In genomic region chr4:12178992-12179391, GRCm38 (mm10) we compare ENCODE assay signal across 10 mouse cellular contexts. TPM values are rescaled to one million over a fixed set of nuclear protein-coding genes. Genes with fewer than 3 reads are reported as not detected.
A peak's percentile ranks its signal among the peaks of the same experiment; 100 is the strongest.
DNase-seq lines count a peak whose midpoint lies in the region; ATAC-seq and TF ChIP-seq lines count a peak whose summit lies in the region.
"Had no signal": no experiment of that assay in that cellular context is flagged by ENCODE, and none has a peak within 500 bp of the region (broad histone marks: within the 10 kb centered on the region; RNA-seq: fewer than 3 reads in every experiment).

No protein-coding gene starts in this region.

- no peaks in the 10 kb centered on the region for H3K4me1 ChIP-seq in intestine, postnatal 0 days (replicated peaks; ENCODE audit: control insufficient read depth, insufficient read depth, low read length)
- H3K4me1 ChIP-seq: limb, embryonic 12.5 days had no signal

- H3K4me3 ChIP-seq in intestine, postnatal 0 days (ENCODE audit: low read depth, low read length) = no peak overlapping the region
- H3K4me3 ChIP-seq: limb, embryonic 12.5 days had no signal

- no peak for ATAC-seq in intestine, postnatal 0 days
- ATAC-seq in megakaryocyte-erythroid progenitor cell, adult 5-6 weeks (replicated peaks; ENCODE audit: low FRiP score, low TSS enrichment, poor library complexity, severe bottlenecking) = no peak

- no peak overlapping the region for H3K4me2 ChIP-seq in intestine, postnatal 0 days (replicated peaks; ENCODE audit: low read depth)
- H3K4me2 ChIP-seq: limb, embryonic 12.5 days had no signal

- H3K9ac ChIP-seq in intestine, postnatal 0 days (ENCODE audit: low read depth, low read length) = no peak overlapping the region
- H3K9ac ChIP-seq: limb, embryonic 12.5 days had no signal

- TF ChIP-seq POLR2A in brain, embryonic 14.5 days (IDR thresholded peaks at IDR 0.05; ENCODE audit: borderline replicate concordance, extremely low read depth, insufficient read depth, insufficient read length, poor library complexity, severe bottlenecking) = no peak

- peak; percentile 18 to 32 for DNase-seq in cerebellum, postnatal 25 days
- DNase-seq in cerebellum, adult 9-10 months = no peak
- DNase-seq in brain, embryonic 14.5 days (ENCODE audit: low read depth) = peak; percentile 39
- peak; percentile 75 for DNase-seq in layer of hippocampus, adult 11-12 months (ENCODE audit: low spot score)
- peak; percentile 33 to 69 for DNase-seq in left cerebral cortex, postnatal 25 days (ENCODE audit: low spot score in 2 of 2)
- no peak for DNase-seq in thymus, postnatal 36 days
- DNase-seq: kidney, adult 11 months had no signal

- H3K9me3 ChIP-seq in intestine, postnatal 0 days (ENCODE audit: control insufficient read depth) = no peaks in the 10 kb centered on the region
- H3K9me3 ChIP-seq: limb, embryonic 12.5 days had no signal

- WGBS in intestine, postnatal 0 days = 91% methylated on average over 10 of the region's 10 CpGs

- intact Hi-C loops in left cerebral cortex, postnatal 25 days (cut with DNase I) = no loop called here

- H3K36me3 ChIP-seq in intestine, postnatal 0 days (ENCODE audit: control insufficient read depth, insufficient read depth) = no peaks in the 10 kb centered on the region
- H3K36me3 ChIP-seq: limb, embryonic 12.5 days had no signal

- H3K27me3 ChIP-seq in intestine, postnatal 0 days (replicated peaks; ENCODE audit: control insufficient read depth, insufficient read depth, low read length) = no peaks in the 10 kb centered on the region
- H3K27me3 ChIP-seq: limb, embryonic 12.5 days had no signal

- no peak overlapping the region for H3K27ac ChIP-seq in intestine, postnatal 0 days (ENCODE audit: low read depth, low read length)
- H3K27ac ChIP-seq: limb, embryonic 12.5 days had no signal

- TF ChIP-seq CTCF in brain, embryonic 14.5 days (IDR thresholded peaks at IDR 0.05; ENCODE audit: borderline replicate concordance, extremely low read depth, insufficient read depth, insufficient read length) = no peak
- no peak for TF ChIP-seq CTCF in intestine, postnatal 0 days (IDR thresholded peaks at IDR 0.05; ENCODE audit: low read depth)

RNA-seq across cellular contexts. Expression of gene Fam92a, which starts 7.2 kb away (rescaled TPM):
- 49.5 and 52.3 TPM in 2 replicates for polyA plus RNA-seq in brain, embryonic 14.5 days (2012; rRNA removed)
- total RNA-seq in left cerebral cortex, postnatal 25 days (2021) = 10 to 100 TPM; 72.5 to 79.7 TPM
- 33.9 and 34.6 TPM in 2 replicates for polyA plus RNA-seq in intestine, postnatal 0 days (2015; fragmentation: Nextera tagmentation; extraction: Ambion mirVana)
- total RNA-seq in megakaryocyte-erythroid progenitor cell, adult 5-6 weeks (2014; fragmentation: Nextera tagmentation) = 26.4 and 33.0 TPM in 2 replicates
- 45.0 and 50.4 TPM in 2 replicates for total RNA-seq in megakaryocyte-erythroid progenitor cell, adult 5-6 weeks (2017)

RNA-seq across cellular contexts. Expression of gene Rbm12b1, which starts 38.9 kb away (rescaled TPM):
- 18.1 and 19.6 TPM in 2 replicates for polyA plus RNA-seq in brain, embryonic 14.5 days (2012; rRNA removed)
- total RNA-seq in left cerebral cortex, postnatal 25 days (2021) = 10 to 100 TPM; 17.2 to 20.9 TPM
- polyA plus RNA-seq in intestine, postnatal 0 days (2015; fragmentation: Nextera tagmentation; extraction: Ambion mirVana) = 1.2 and 1.3 TPM in 2 replicates
- 9.8 and 11.9 TPM in 2 replicates for total RNA-seq in megakaryocyte-erythroid progenitor cell, adult 5-6 weeks (2014; fragmentation: Nextera tagmentation)
- total RNA-seq in megakaryocyte-erythroid progenitor cell, adult 5-6 weeks (2017) = 13.2 TPM in 2 replicates

Comparison
In these comparisons a context has a peak if more than half of its experiments do, and no peak if none do; other contexts are left out.
1. DNase-seq: peak in cerebellum, postnatal 25 days (2 of 2), brain, embryonic 14.5 days (single experiment), layer of hippocampus, adult 11-12 months (single experiment) and left cerebral cortex, postnatal 25 days (2 of 2); none in cerebellum, adult 9-10 months (single experiment) and thymus, postnatal 36 days (0 of 2).